Mouse (Mus musculus): Measurements from ENCODE around the gene Deup1.
"Not testable (repeated sequence)": the region's sequence is repeated elsewhere in the genome, so short reads cannot be mapped to it uniquely, and the experiment has no call there.

The Deup1 gene

GRCm38 (mm10) chr9:15587157-15587854 is 40.4 kb downstream of the Deup1 start:
- DNase-seq (ENCODE audit: low spot score in 2 of 2) = no peak

- no peak for DNase-seq (ENCODE audit: low spot score in 2 of 2)
Measured at GRCm38 (mm10) chr9:15585956-15586355, 41.8 kb downstream of the Deup1 start.

- DNase-seq (ENCODE audit: low spot score in 2 of 2) = no peak
Measured at GRCm38 (mm10) chr9:15584209-15584608, 43.5 kb downstream of the Deup1 start.

GRCm38 (mm10) chr9:15582026-15582425 is 45.7 kb downstream of the Deup1 start:
- DNase-seq (ENCODE audit: low spot score in 2 of 2) = no peak

GRCm38 (mm10) chr9:15580176-15580575 is 47.6 kb downstream of the Deup1 start:
- no peak for DNase-seq (ENCODE audit: low spot score in 2 of 2)

GRCm38 (mm10) chr9:15578946-15579345 is 48.8 kb downstream of the Deup1 start:
- DNase-seq (ENCODE audit: low spot score in 2 of 2) = no peak

GRCm38 (mm10) chr9:15578427-15578826 is 49.3 kb downstream of the Deup1 start:
- DNase-seq (ENCODE audit: low spot score in 2 of 2) = no peak

- DNase-seq (ENCODE audit: low spot score in 2 of 2) = no peak
Measured at GRCm38 (mm10) chr9:15574750-15575454, 52.8 kb downstream of the Deup1 start.

GRCm38 (mm10) chr9:15562353-15562752 is 65.4 kb downstream of the Deup1 start:
- DNase-seq (ENCODE audit: low spot score in 2 of 2) = no peak

GRCm38 (mm10) chr9:15560451-15560850 is 67.3 kb downstream of the Deup1 start:
- no peak for DNase-seq (ENCODE audit: low spot score in 2 of 2)

- no peak for DNase-seq (ENCODE audit: low spot score in 2 of 2)
Measured at GRCm38 (mm10) chr9:15553322-15553721, 74.4 kb downstream of the Deup1 start.

- DNase-seq (ENCODE audit: low spot score in 2 of 2) = no peak
Measured at GRCm38 (mm10) chr9:15551933-15552851, 75.5 kb downstream of the Deup1 start.

- not testable (repeated sequence) for DNase-seq (ENCODE audit: low spot score in 2 of 2)
Measured at GRCm38 (mm10) chr9:15551073-15551472, 76.7 kb downstream of the Deup1 start.

GRCm38 (mm10) chr9:15550461-15550961 is 77.2 kb downstream of the Deup1 start:
- DNase-seq (ENCODE audit: low spot score in 2 of 2) = no peak

- no peak for DNase-seq (ENCODE audit: low spot score in 2 of 2)
Measured at GRCm38 (mm10) chr9:15541735-15542354, 85.9 kb downstream of the Deup1 start.

- no peak for DNase-seq (ENCODE audit: low spot score in 2 of 2)
Measured at GRCm38 (mm10) chr9:15538979-15539533, 88.7 kb downstream of the Deup1 start.

GRCm38 (mm10) chr9:15537455-15538048 is 90.2 kb downstream of the Deup1 start:
- no peak for DNase-seq (ENCODE audit: low spot score in 2 of 2)

- no peak for DNase-seq (ENCODE audit: low spot score in 2 of 2)
Measured at GRCm38 (mm10) chr9:15536861-15537426, 90.8 kb downstream of the Deup1 start.

GRCm38 (mm10) chr9:15535418-15535817 is 92.3 kb downstream of the Deup1 start:
- DNase-seq (ENCODE audit: low spot score in 2 of 2) = no peak

- DNase-seq (ENCODE audit: low spot score in 2 of 2) = no peak
Measured at GRCm38 (mm10) chr9:15534110-15534509, 93.6 kb downstream of the Deup1 start.

Measured in frontal cortex, postnatal 36 days (tissue).